Mouse (Mus musculus): ENCODE measurements around the gene Cntnap5c. TPM values are rescaled to one million over a fixed set of nuclear protein-coding genes. Genes with fewer than 3 reads are reported as not detected.

The Cntnap5c gene
- total RNA-seq (2012; rRNA removed) (not detected in 2 replicates), total RNA-seq (2014; rRNA removed) (not detected in 2 replicates), polyA plus RNA-seq (2012; ENCODE audit: insufficient read length, low read depth) (not detected in 2 replicates)

GRCm38 (mm10) chr17:57768622-57769610 is at the start of gene Cntnap5c:
Cntnap5c (plus strand) TSS chr17:57769570.
- no peaks in the 10 kb centered on the region for H3K9me3 ChIP-seq (replicated peaks; ENCODE audit: low read length)
- H3K27me3 ChIP-seq (replicated peaks) = no peaks in the 10 kb centered on the region
- H3K9ac ChIP-seq (ENCODE audit: insufficient read depth, low read depth) = no peak within 1 kb of the TSS
- TF ChIP-seq E2F4 (IDR thresholded peaks at IDR 0.05; ENCODE audit: insufficient replicate concordance, low read depth, low read length) = peak; percentile 44; the same call in 1 of the 2 replicates
- no peak for TF ChIP-seq CTCF (conservative IDR thresholded peaks at IDR 0.05 in 1 of 2, IDR thresholded peaks at IDR 0.05 in 1 of 2; ENCODE audit: low read depth in 2 of 2, low read length in 2 of 2)
- no peak for TF ChIP-seq JUN (IDR thresholded peaks at IDR 0.05; ENCODE audit: insufficient read depth, low read depth, low read length)
- no peak for TF ChIP-seq ZNF384 (IDR thresholded peaks at IDR 0.05; ENCODE audit: low read depth, low read length)
- no peak for TF ChIP-seq POLR2AphosphoS2 (IDR thresholded peaks at IDR 0.05; ENCODE audit: low read depth, low read length)
- no peak for TF ChIP-seq NELFE (IDR thresholded peaks at IDR 0.05; ENCODE audit: low read depth, low read length)
- no peak for TF ChIP-seq NRF1 (IDR thresholded peaks at IDR 0.05; ENCODE audit: low read depth, low read length)
- no peak for TF ChIP-seq ZKSCAN1 (IDR thresholded peaks at IDR 0.05; ENCODE audit: borderline replicate concordance, low read depth, low read length)
- peak; percentile 31; the same call in 1 of the 2 replicates for TF ChIP-seq ELF1 (IDR thresholded peaks at IDR 0.05; ENCODE audit: low read depth, low read length)
- no peak for TF ChIP-seq IRF4 (IDR thresholded peaks at IDR 0.05; ENCODE audit: low read depth, low read length)
- TF ChIP-seq POLR2A (IDR thresholded peaks at IDR 0.05; ENCODE audit: low read depth, low read length) = no peak
- TF ChIP-seq ZC3H11A (IDR thresholded peaks at IDR 0.05; ENCODE audit: low read depth, low read length) = no peak
- TF ChIP-seq UBTF (IDR thresholded peaks at IDR 0.05; ENCODE audit: low read depth, low read length) = no peak
- no peak for TF ChIP-seq SMC3 (IDR thresholded peaks at IDR 0.05; ENCODE audit: low read depth, low read length)
- no peak for TF ChIP-seq MXI1 (IDR thresholded peaks at IDR 0.05; ENCODE audit: low read depth, low read length)
- peak; percentile 75; the same call in 1 of the 2 replicates for TF ChIP-seq SIN3A (IDR thresholded peaks at IDR 0.05; ENCODE audit: low read length)
- no peak for TF ChIP-seq USF1 (IDR thresholded peaks at IDR 0.05; ENCODE audit: low read depth, low read length)
- peaks cover 0 to 7% of the 10 kb centered on the region in 2 experiments; a peak in 2 of 4 replicates for H3K4me1 ChIP-seq (ENCODE audit: control insufficient read depth in 1 of 2, insufficient read depth in 2 of 2)
- H3K4me3 ChIP-seq (replicated peaks in 1 of 3; ENCODE audit: low read depth in 2 of 3, low read length in 2 of 3, poor library complexity in 1 of 3) = no peak within 1 kb of the TSS
- in situ Hi-C loops (cut with MboI; ENCODE audit: low pct_ligation_motif_present, low pct_unique_long_range_greater_than_20kb, low sequenced_read_pairs) = no loop called here
- H3K36me3 ChIP-seq (replicated peaks in 1 of 2; ENCODE audit: control insufficient read depth in 1 of 2, insufficient read depth in 1 of 2, low read length in 1 of 2) = no peaks in the 10 kb centered on the region
- dilution Hi-C loops (cut with MboI; ENCODE audit: extremely low pct_ligation_motif_present, extremely low pct_unique_long_range_greater_than_20kb, low sequenced_read_pairs) = no loop called here
- H3K27ac ChIP-seq (ENCODE audit: insufficient read depth, low read depth) = no peak within 1 kb of the TSS
- DNase-seq (ENCODE audit: extremely low read depth) = peak; percentile 85
- H3K4me2 ChIP-seq (ENCODE audit: insufficient read depth, low read depth, poor library complexity, severe bottlenecking) = peak within 1 kb of the TSS; percentile 64
- no peaks in the 10 kb centered on the region for H3K79me2 ChIP-seq (replicated peaks; ENCODE audit: control insufficient read depth, extremely low read depth, insufficient read depth, poor library complexity, severe bottlenecking)

DNA sequence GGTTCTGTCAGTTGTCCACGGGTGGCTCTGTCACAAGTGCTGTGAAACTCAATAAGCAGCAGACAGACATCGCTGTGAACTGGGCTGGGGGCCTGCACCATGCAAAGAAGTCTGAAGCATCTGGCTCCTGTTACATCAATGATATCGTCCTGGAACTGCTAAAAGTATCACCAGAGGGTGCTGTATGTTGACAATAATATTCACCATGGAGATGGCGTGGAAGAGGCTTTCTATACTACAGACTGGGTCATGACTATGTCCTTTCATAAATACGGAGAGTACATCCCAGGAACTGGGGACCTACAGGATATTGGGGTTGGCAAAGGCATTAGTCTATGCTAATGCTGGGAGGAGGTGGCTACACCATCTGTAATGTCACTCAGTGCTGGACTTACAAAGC is 27.3 kb upstream of the Cntnap5c start, which contains the start of gene Gm21834:
Gene Gm21834, minus strand, starts transcription at position 101 of the 400 bp plus-strand sequence.
- H3K9ac ChIP-seq (ENCODE audit: insufficient read depth, low read depth) = no peak within 1 kb of the TSS
- H3K9me3 ChIP-seq (replicated peaks; ENCODE audit: low read length) = no peaks in the 10 kb centered on the region
- peaks cover 0 to 12% of the 10 kb centered on the region in 2 experiments; a peak in 1 of 4 replicates for H3K4me1 ChIP-seq (ENCODE audit: control insufficient read depth in 1 of 2, insufficient read depth in 2 of 2)
- no peak for TF ChIP-seq MYC (IDR thresholded peaks at IDR 0.05; ENCODE audit: low read depth, low read length)
- no peak for TF ChIP-seq KAT2A (IDR thresholded peaks at IDR 0.05; ENCODE audit: insufficient replicate concordance, low read length)
- no peak for TF ChIP-seq RCOR1 (conservative IDR thresholded peaks at IDR 0.05; ENCODE audit: low read depth, low read length)
- no peak for TF ChIP-seq MAFK (IDR thresholded peaks at IDR 0.05; ENCODE audit: insufficient replicate concordance, low read length)
- no peak for TF ChIP-seq ZC3H11A (IDR thresholded peaks at IDR 0.05; ENCODE audit: low read depth, low read length)
- no peak for TF ChIP-seq JUND (conservative IDR thresholded peaks at IDR 0.05; ENCODE audit: low read depth, low read length)
- no peak for TF ChIP-seq E2F4 (IDR thresholded peaks at IDR 0.05; ENCODE audit: insufficient replicate concordance, low read depth, low read length)
- no peak for TF ChIP-seq POLR2A (IDR thresholded peaks at IDR 0.05; ENCODE audit: low read depth, low read length)
- TF ChIP-seq NRF1 (IDR thresholded peaks at IDR 0.05; ENCODE audit: low read depth, low read length) = no peak
- DNase-seq (ENCODE audit: extremely low read depth) = no peak
- H3K4me2 ChIP-seq (ENCODE audit: insufficient read depth, low read depth, poor library complexity, severe bottlenecking) = no peak within 1 kb of the TSS
- no peaks in the 10 kb centered on the region for H3K36me3 ChIP-seq (replicated peaks in 1 of 2; ENCODE audit: control insufficient read depth in 1 of 2, insufficient read depth in 1 of 2, low read length in 1 of 2)
- H3K79me2 ChIP-seq (replicated peaks; ENCODE audit: control insufficient read depth, extremely low read depth, insufficient read depth, poor library complexity, severe bottlenecking) = no peaks in the 10 kb centered on the region
- dilution Hi-C loops (cut with MboI; ENCODE audit: extremely low pct_ligation_motif_present, extremely low pct_unique_long_range_greater_than_20kb, low sequenced_read_pairs) = no loop called here
- no peak within 1 kb of the TSS for H3K27ac ChIP-seq (ENCODE audit: insufficient read depth, low read depth)
- H3K27me3 ChIP-seq (replicated peaks) = no peaks in the 10 kb centered on the region
- in situ Hi-C loops (cut with MboI; ENCODE audit: low pct_ligation_motif_present, low pct_unique_long_range_greater_than_20kb, low sequenced_read_pairs) = no loop called here
- no peak within 1 kb of the TSS for H3K4me3 ChIP-seq (replicated peaks in 1 of 3; ENCODE audit: low read depth in 2 of 3, low read length in 2 of 3, poor library complexity in 1 of 3)

Data from CH12.LX (cell line).